ENCODE assay signal across 21 mouse cellular contexts in genomic region chr1:193211371-193211770, GRCm38 (mm10). TPM values are rescaled to one million over a fixed set of nuclear protein-coding genes. Genes with fewer than 3 reads are reported as not detected.
"Had no signal": no experiment of that assay in that cellular context is flagged by ENCODE, and none has a peak within 500 bp of the region (broad histone marks: within the 10 kb centered on the region; RNA-seq: fewer than 3 reads in every experiment).

No protein-coding gene starts in this region.

- H3K36me3 ChIP-seq: liver, embryonic 12.5 days; liver, embryonic 15.5 days; lung, embryonic 15.5 days; midbrain, embryonic 12.5 days; midbrain, embryonic 15.5 days; neural tube, embryonic 12.5 days; neural tube, embryonic 15.5 days had no signal

- H3K27me3 ChIP-seq: liver, embryonic 12.5 days; liver, embryonic 15.5 days; lung, embryonic 15.5 days; midbrain, embryonic 12.5 days; midbrain, embryonic 15.5 days; neural tube, embryonic 12.5 days; neural tube, embryonic 15.5 days had no signal

- ATAC-seq: midbrain, embryonic 15.5 days had no signal

- H3K4me3 ChIP-seq: layer of hippocampus, adult 2 months; left cerebral cortex, adult 2 months; liver, embryonic 12.5 days; liver, embryonic 15.5 days; lung, embryonic 15.5 days; midbrain, embryonic 12.5 days; midbrain, embryonic 15.5 days; neural tube, embryonic 12.5 days; neural tube, embryonic 15.5 days had no signal

- H3K4me1 ChIP-seq: liver, embryonic 12.5 days; liver, embryonic 15.5 days; lung, embryonic 15.5 days; midbrain, embryonic 12.5 days; midbrain, embryonic 15.5 days; neural tube, embryonic 12.5 days; neural tube, embryonic 15.5 days had no signal

- H3K27ac ChIP-seq: kidney, postnatal 0 days; left cerebral cortex, adult 2 months; liver, embryonic 12.5 days; liver, embryonic 15.5 days; lung, embryonic 15.5 days; macrophage; midbrain, embryonic 12.5 days; midbrain, embryonic 15.5 days; neural tube, embryonic 12.5 days; neural tube, embryonic 15.5 days; stomach, postnatal 0 days had no signal

- H3K9ac ChIP-seq: liver, embryonic 12.5 days; liver, embryonic 15.5 days; lung, embryonic 15.5 days; midbrain, embryonic 12.5 days; midbrain, embryonic 15.5 days; neural tube, embryonic 12.5 days; neural tube, embryonic 15.5 days had no signal

- H3K4me2 ChIP-seq: liver, embryonic 12.5 days; liver, embryonic 15.5 days; lung, embryonic 15.5 days; midbrain, embryonic 12.5 days; midbrain, embryonic 15.5 days; neural tube, embryonic 12.5 days; neural tube, embryonic 15.5 days had no signal

- DNase-seq: kidney, postnatal 25 days; layer of hippocampus, postnatal 36 days; lung, postnatal 14 days; right cerebral cortex, adult 18-20 months; right cerebral cortex, postnatal 14 days; right cerebral cortex, postnatal 4 days; thymus, adult 2 months; thymus, postnatal 14 days; thymus, postnatal 4 days had no signal

- H3K9me3 ChIP-seq: liver, embryonic 12.5 days; liver, embryonic 15.5 days; lung, embryonic 15.5 days; midbrain, embryonic 12.5 days; midbrain, embryonic 15.5 days; neural tube, embryonic 12.5 days; neural tube, embryonic 15.5 days had no signal

RNA-seq across cellular contexts. Expression of gene Lamb3, which starts 3.9 kb away (rescaled TPM):
- polyA plus RNA-seq: macrophage had no signal

RNA-seq across cellular contexts. Expression of gene Hsd11b1, which starts 52.5 kb away (rescaled TPM):
- polyA plus RNA-seq: midbrain, embryonic 12.5 days; midbrain, embryonic 15.5 days; neural tube, embryonic 12.5 days had no signal

RNA-seq across cellular contexts. Expression of gene Irf6, which starts 58.5 kb away (rescaled TPM):
- polyA plus RNA-seq: macrophage had no signal
